Mouse (Mus musculus) hindbrain, embryonic 16.5 days (tissue): ENCODE measurements at regions not wholly inside any gene's neighbourhood (a gene's known extent, or its start where the extent isn't known, plus 50 kb on each side); places are given as distances from the start of the nearest gene placed in this dataset.

Source experiments
- ATAC-seq: fragments of 200-750 bp; cut with Nextera tagmentation; 2 replicates; pipeline ENCODE4 v1.8.0; 2017; ENCODE audit warnings: moderate TSS enrichment, moderate library complexity
- H3K27ac ChIP-seq: fragments of 300-500 bp; sonication (generic); 2 replicates; pipeline ENCODE4 v1.5.1; 2014; ENCODE audit warnings: low read depth, mild to moderate bottlenecking, control low read depth, low read length, moderate library complexity
- H3K27me3 ChIP-seq: fragments of 300-500 bp; sonication (generic); replicated peaks from 2 replicates; pipeline ENCODE4 v1.6.1; 2014; ENCODE audit warnings: low read length; ENCODE audit not compliant: control insufficient read depth, insufficient read depth
- H3K36me3 ChIP-seq: fragments of 300-500 bp; sonication (generic); 2 replicates; pipeline ENCODE4 v1.6.1; 2014; ENCODE audit warnings: mild to moderate bottlenecking, low read length, moderate library complexity, mixed read lengths; ENCODE audit not compliant: control insufficient read depth, insufficient read depth
- H3K4me1 ChIP-seq: fragments of 300-500 bp; sonication (generic); 2 replicates; pipeline ENCODE4 v1.6.1; 2014; ENCODE audit warnings: low read depth, low read length; ENCODE audit not compliant: control insufficient read depth, insufficient read depth
- H3K4me2 ChIP-seq: fragments of 300-500 bp; sonication (generic); 2 replicates; pipeline ENCODE4 v1.6.1; 2014; ENCODE audit warnings: mild to moderate bottlenecking, low read length, control low read depth, moderate library complexity
- H3K4me3 ChIP-seq: fragments of 300-500 bp; sonication (generic); 2 replicates; pipeline ENCODE4 v1.5.1; 2014; ENCODE audit warnings: mild to moderate bottlenecking, low read length, control low read depth, moderate library complexity
- H3K9ac ChIP-seq: fragments of 300-500 bp; sonication (generic); 2 replicates; pipeline ENCODE4 v1.6.1; 2014; ENCODE audit warnings: low read depth, mild to moderate bottlenecking, control low read depth, low read length, moderate library complexity
- H3K9me3 ChIP-seq: fragments of 300-500 bp; sonication (generic); 2 replicates; pipeline ENCODE4 v1.6.1; 2014; ENCODE audit warnings: mild to moderate bottlenecking, low read length, moderate library complexity; ENCODE audit not compliant: control insufficient read depth
- WGBS: fragments of 180-500 bp; shearing (Covaris S2); extraction: QIAGEN DNeasy Blood & Tissue Kit; methylation state at CpG from one replicate; pipeline ENCODE4 v1.1.7; 2014; 5-methylcytosine and 5-hydroxymethylcytosine counted together

DNA sequence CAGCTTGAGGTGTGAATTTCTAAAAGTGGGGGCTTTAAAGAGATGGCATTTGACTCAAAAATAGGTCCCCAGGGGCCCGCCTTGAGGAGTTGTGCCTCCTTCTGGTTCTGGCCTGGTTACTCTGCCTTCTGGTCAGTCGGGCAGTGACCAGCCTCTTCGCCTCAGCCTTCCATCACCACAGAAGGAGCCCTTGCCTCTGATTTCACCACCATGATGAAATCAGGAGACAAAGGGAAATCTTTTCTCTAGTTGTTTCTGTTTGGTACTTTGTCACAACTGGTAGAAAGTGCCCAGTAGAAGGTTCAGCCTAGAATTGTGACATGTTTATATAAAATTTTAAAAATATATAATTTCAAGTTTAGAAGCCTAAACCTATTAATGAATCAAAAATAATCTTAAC is 492.0 kb downstream of the Zfp704 start:
- 91% methylated on average over 3 of the region's 3 CpGs for WGBS
- H3K36me3 ChIP-seq = no peaks in the 10 kb centered on the region
- no peaks in the 10 kb centered on the region for H3K4me1 ChIP-seq
- no peak overlapping the region for H3K4me2 ChIP-seq
- ATAC-seq = no peak
- no peak overlapping the region for H3K9ac ChIP-seq
- no peaks in the 10 kb centered on the region for H3K9me3 ChIP-seq
- H3K4me3 ChIP-seq = no peak overlapping the region
- no peaks in the 10 kb centered on the region for H3K27me3 ChIP-seq
- H3K27ac ChIP-seq = no peak overlapping the region

- H3K27me3 ChIP-seq = no peaks in the 10 kb centered on the region
- 83% methylated on average over 5 of the region's 5 CpGs for WGBS
- H3K27ac ChIP-seq = no peak overlapping the region
- no peak overlapping the region for H3K4me3 ChIP-seq
- no peak overlapping the region for H3K9ac ChIP-seq
- no peaks in the 10 kb centered on the region for H3K36me3 ChIP-seq
- H3K4me1 ChIP-seq = no peaks in the 10 kb centered on the region
- H3K9me3 ChIP-seq = no peaks in the 10 kb centered on the region
- no peak overlapping the region for H3K4me2 ChIP-seq
- ATAC-seq = no peak
Measured at GRCm38 (mm10) chr3:9113410-9113809, 496.5 kb downstream of the Zfp704 start.

DNA sequence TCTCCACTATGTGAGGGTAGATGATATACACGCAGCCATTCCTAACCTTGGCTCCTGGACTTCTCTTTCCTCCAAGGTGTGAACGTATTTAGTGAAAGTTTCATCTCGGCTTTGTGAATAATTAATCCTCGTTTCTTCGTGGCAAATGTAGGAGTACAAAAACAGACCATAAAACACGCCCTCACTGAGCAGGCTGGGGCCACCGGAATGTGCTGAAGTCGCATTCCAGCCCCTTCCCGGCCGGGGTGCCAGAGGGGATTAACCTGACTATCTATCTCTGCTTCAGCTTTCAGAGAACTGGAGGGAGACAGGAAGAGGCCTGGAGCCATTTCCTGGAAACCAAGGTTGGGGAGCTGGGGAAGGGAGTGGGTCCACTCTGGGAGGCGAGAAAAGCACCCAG is 499.1 kb downstream of the Zfp704 start:
- Histone ChIP-seq H3K9ac (no peak overlapping the region), H3K36me3 (no peaks in the 10 kb centered on the region), H3K9me3 (no peaks in the 10 kb centered on the region), H3K27me3 (no peaks in the 10 kb centered on the region), H3K4me2 (no peak overlapping the region), H3K27ac (no peak overlapping the region), H3K4me1 (no peaks in the 10 kb centered on the region), H3K4me3 (no peak overlapping the region)
- WGBS = 47% methylated on average over 11 of the region's 11 CpGs
- ATAC-seq = no peak

GRCm38 (mm10) chr3:9109991-9110390 is 499.9 kb downstream of the Zfp704 start:
- Histone ChIP-seq H3K27me3 (no peaks in the 10 kb centered on the region), H3K4me1 (no peaks in the 10 kb centered on the region), H3K9me3 (no peaks in the 10 kb centered on the region), H3K4me2 (no peak overlapping the region), H3K27ac (no peak overlapping the region), H3K9ac (no peak overlapping the region), H3K36me3 (no peaks in the 10 kb centered on the region), H3K4me3 (no peak overlapping the region)
- 52% methylated on average over 8 of the region's 8 CpGs for WGBS
- no peak for ATAC-seq

DNA sequence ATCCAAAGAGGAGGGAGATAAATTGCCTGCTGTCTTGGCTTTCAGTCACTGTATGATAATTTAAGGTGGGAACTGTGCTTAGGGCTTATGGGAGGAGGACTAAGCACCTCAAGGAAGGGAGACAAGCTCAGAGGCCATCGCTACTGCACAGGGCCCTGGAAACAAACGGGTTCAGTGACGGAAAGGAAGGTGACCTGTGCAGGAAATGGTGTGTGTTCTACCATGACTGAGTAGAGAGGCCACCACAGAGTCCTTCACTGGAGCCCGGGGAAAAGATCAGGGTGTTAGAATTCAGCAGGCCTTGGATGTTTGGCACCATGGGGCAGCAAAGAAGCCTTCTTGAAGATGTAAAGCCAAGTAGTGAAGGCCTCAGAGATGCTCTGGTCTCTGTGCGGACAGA is 500.4 kb downstream of the Zfp704 start:
- Histone ChIP-seq H3K9ac (no peak overlapping the region), H3K4me1 (no peaks in the 10 kb centered on the region), H3K27me3 (no peaks in the 10 kb centered on the region), H3K9me3 (no peaks in the 10 kb centered on the region), H3K4me3 (no peak overlapping the region), H3K27ac (no peak overlapping the region), H3K36me3 (no peaks in the 10 kb centered on the region), H3K4me2 (no peak overlapping the region)
- ATAC-seq = no peak
- WGBS = 90% methylated on average over 5 of the region's 5 CpGs

GRCm38 (mm10) chr3:9107766-9108410 is 502.0 kb downstream of the Zfp704 start:
- Histone ChIP-seq H3K9ac (no peak overlapping the region), H3K36me3 (no peaks in the 10 kb centered on the region), H3K27me3 (no peaks in the 10 kb centered on the region), H3K9me3 (no peaks in the 10 kb centered on the region), H3K27ac (no peak overlapping the region), H3K4me3 (no peak overlapping the region), H3K4me1 (no peaks in the 10 kb centered on the region), H3K4me2 (no peak overlapping the region)
- WGBS = 64% methylated on average over 15 of the region's 15 CpGs
- ATAC-seq = no peak

DNA sequence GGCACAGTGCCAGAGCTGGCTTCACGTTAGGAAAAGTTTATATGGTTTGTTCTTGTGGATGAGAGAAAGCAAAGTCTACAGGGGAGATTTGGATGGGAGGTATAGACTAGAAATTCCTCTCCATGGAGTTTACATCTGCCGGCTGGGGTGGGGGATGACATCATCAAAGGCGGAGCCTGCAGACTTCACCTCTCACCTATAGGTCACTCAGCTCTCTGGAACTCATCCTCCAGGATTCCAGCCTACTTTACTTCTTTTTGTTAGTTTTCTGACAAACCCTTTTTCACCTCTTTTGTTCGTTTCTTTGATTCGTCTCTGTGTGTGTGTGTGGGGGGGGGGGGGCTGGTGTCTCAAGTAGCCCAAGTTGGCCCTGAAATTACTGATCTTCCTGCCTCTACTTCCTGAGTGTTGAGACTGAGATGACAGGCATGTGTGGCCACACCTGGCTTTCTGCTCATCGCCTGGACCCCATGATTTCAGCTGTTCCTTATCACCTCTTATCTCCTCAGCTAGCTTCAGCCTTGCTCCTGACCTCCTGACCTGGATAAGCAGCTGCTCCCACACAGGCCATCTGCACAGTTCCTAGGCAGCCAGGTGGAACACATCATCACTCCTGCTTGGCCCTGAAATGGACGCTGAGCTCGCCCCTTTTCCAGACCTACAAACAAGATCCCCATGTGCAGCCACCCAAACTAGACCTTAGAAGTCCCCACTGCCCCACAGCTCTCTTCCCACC is 504.5 kb downstream of the Zfp704 start:
- H3K27ac ChIP-seq = no peak overlapping the region
- no peaks in the 10 kb centered on the region for H3K9me3 ChIP-seq
- H3K36me3 ChIP-seq = no peaks in the 10 kb centered on the region
- no peaks in the 10 kb centered on the region for H3K27me3 ChIP-seq
- no peak for ATAC-seq
- no peaks in the 10 kb centered on the region for H3K4me1 ChIP-seq
- no peak overlapping the region for H3K4me2 ChIP-seq
- H3K9ac ChIP-seq = no peak overlapping the region
- WGBS = 69% methylated on average over 8 of the region's 8 CpGs
- H3K4me3 ChIP-seq = no peak overlapping the region

DNA sequence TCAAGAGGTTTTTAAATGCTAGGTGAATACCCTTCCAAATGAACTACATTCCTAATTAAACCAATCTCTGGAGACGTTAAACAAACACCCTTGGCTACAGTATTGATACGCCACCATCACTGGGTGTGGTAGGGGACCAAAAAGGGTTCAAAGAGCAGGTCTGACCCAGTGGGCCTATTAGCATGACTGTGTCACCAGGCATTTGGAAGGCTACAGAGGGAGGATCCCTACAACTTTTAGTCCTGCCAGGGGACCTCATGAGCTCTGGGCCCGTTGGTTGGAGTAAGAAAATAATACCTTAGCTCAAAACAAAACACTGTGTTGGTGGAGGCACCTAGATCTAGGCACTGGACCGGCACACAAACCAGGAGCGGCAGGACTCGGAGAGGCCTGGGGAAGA is 506.4 kb downstream of the Zfp704 start:
- Histone ChIP-seq H3K4me2 (no peak overlapping the region), H3K4me1 (no peaks in the 10 kb centered on the region), H3K4me3 (no peak overlapping the region), H3K27me3 (no peaks in the 10 kb centered on the region), H3K27ac (no peak overlapping the region), H3K9ac (no peak overlapping the region), H3K36me3 (no peaks in the 10 kb centered on the region), H3K9me3 (no peaks in the 10 kb centered on the region)
- WGBS = 84% methylated on average over 6 of the region's 6 CpGs
- no peak for ATAC-seq

GRCm38 (mm10) chr3:9101240-9101639 is 508.6 kb downstream of the Zfp704 start:
- Histone ChIP-seq H3K4me3 (no peak overlapping the region), H3K9me3 (no peaks in the 10 kb centered on the region), H3K9ac (no peak overlapping the region), H3K36me3 (no peaks in the 10 kb centered on the region), H3K27me3 (no peaks in the 10 kb centered on the region), H3K4me2 (no peak overlapping the region), H3K4me1 (no peaks in the 10 kb centered on the region), H3K27ac (no peak overlapping the region)
- ATAC-seq = no peak
- 59% methylated on average over 3 of the region's 3 CpGs for WGBS
